8 mouse cellular contexts compared by ENCODE assay signal in the genomic region with DNA sequence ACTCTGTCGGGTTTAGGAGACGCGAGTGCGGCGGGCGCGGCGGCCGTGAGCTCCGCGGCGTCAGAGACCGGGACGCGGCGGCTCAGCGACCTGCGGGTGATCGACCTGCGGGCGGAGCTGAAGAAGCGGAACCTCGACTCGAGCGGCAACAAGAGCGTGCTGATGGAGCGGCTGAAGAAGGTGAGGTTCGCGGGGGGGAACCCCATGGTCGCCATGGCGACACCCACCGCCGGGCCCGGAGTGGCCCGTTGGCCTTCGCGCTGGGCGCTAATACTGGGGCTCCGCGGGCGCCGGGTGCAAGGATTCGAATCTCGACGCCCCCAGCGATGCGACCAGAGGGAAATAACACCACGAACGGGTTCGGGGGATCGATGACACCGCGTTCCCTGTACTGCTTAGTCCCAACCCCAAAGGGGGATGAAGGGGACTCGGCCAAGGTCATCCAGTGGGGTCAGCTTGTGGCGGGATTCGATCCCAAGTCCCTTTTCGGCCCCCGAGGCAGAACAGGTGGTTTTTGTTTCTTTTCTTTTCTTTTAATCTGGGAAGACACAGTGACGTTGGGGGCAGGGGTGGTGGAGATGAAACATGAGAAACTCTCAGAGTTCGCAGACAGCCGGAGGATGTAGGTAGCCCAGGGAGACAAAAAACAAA. TPM values are rescaled to one million over a fixed set of nuclear protein-coding genes. Genes with fewer than 3 reads are reported as not detected.
A peak's percentile ranks its signal among the peaks of the same experiment; 100 is the strongest.
DNase-seq lines count a peak whose midpoint lies in the region; ATAC-seq and TF ChIP-seq lines count a peak whose summit lies in the region.

No protein-coding gene starts in this region.

- TF ChIP-seq EP300 in liver, postnatal 0 days (IDR thresholded peaks at IDR 0.05; ENCODE audit: low read depth): no peak

- peak overlapping the region; percentile 95 for H3K27ac ChIP-seq in forebrain, embryonic 15.5 days (replicated peaks)
- H3K27ac ChIP-seq in hindbrain, postnatal 0 days: peak overlapping the region; percentile 98
- H3K27ac ChIP-seq in liver, postnatal 0 days (ENCODE audit: low read depth): peak overlapping the region; percentile 99
- peak overlapping the region; percentile 59 for H3K27ac ChIP-seq in neural tube, embryonic 12.5 days

- ATAC-seq in forebrain, embryonic 15.5 days (replicated peaks): peak; percentile 32
- peak; percentile 19 for ATAC-seq in hindbrain, postnatal 0 days
- ATAC-seq in liver, postnatal 0 days: peak; percentile 6
- peak; percentile 19 for ATAC-seq in neural tube, embryonic 12.5 days (ENCODE audit: low FRiP score, low read depth)

- peak overlapping the region; percentile 84 for H3K9ac ChIP-seq in forebrain, embryonic 15.5 days (replicated peaks)
- peak overlapping the region; percentile 93 for H3K9ac ChIP-seq in hindbrain, postnatal 0 days (replicated peaks; ENCODE audit: low read length)
- peak overlapping the region; percentile 94 for H3K9ac ChIP-seq in liver, postnatal 0 days (replicated peaks)
- H3K9ac ChIP-seq in neural tube, embryonic 12.5 days: peak overlapping the region; percentile 84

- no peaks in the 10 kb centered on the region for H3K27me3 ChIP-seq in forebrain, embryonic 15.5 days
- H3K27me3 ChIP-seq in hindbrain, postnatal 0 days (ENCODE audit: insufficient read depth, low read length): no peaks in the 10 kb centered on the region
- H3K27me3 ChIP-seq in liver, postnatal 0 days (ENCODE audit: insufficient read depth, low read length): no peaks in the 10 kb centered on the region
- H3K27me3 ChIP-seq in neural tube, embryonic 12.5 days (replicated peaks): no peaks in the 10 kb centered on the region

- H3K4me3 ChIP-seq in forebrain, embryonic 15.5 days: peak overlapping the region; percentile 98
- peak overlapping the region; percentile 91 for H3K4me3 ChIP-seq in hindbrain, postnatal 0 days (ENCODE audit: low read length)
- peak overlapping the region; percentile 84 for H3K4me3 ChIP-seq in liver, postnatal 0 days (ENCODE audit: low read depth, low read length)
- H3K4me3 ChIP-seq in neural tube, embryonic 12.5 days: peak overlapping the region; percentile 89

- no peaks in the 10 kb centered on the region for H3K9me3 ChIP-seq in forebrain, embryonic 15.5 days
- no peaks in the 10 kb centered on the region for H3K9me3 ChIP-seq in hindbrain, postnatal 0 days (ENCODE audit: low read length)
- H3K9me3 ChIP-seq in liver, postnatal 0 days (ENCODE audit: low read length): no peaks in the 10 kb centered on the region
- no peaks in the 10 kb centered on the region for H3K9me3 ChIP-seq in neural tube, embryonic 12.5 days

- H3K4me1 ChIP-seq in forebrain, embryonic 15.5 days: peaks cover 64% of the 10 kb centered on the region
- H3K4me1 ChIP-seq in hindbrain, postnatal 0 days (ENCODE audit: insufficient read depth, low read length): peaks cover 18% of the 10 kb centered on the region
- H3K4me1 ChIP-seq in liver, postnatal 0 days (ENCODE audit: insufficient read depth): peaks cover 32% of the 10 kb centered on the region
- H3K4me1 ChIP-seq in neural tube, embryonic 12.5 days: peaks cover 57% of the 10 kb centered on the region

- TF ChIP-seq CTCF in hindbrain, postnatal 0 days (IDR thresholded peaks at IDR 0.05; ENCODE audit: low read depth): no peak
- no peak for TF ChIP-seq CTCF in liver, postnatal 0 days (IDR thresholded peaks at IDR 0.05; ENCODE audit: low read depth)

- peaks cover 52% of the 10 kb centered on the region for H3K36me3 ChIP-seq in forebrain, embryonic 15.5 days
- H3K36me3 ChIP-seq in hindbrain, postnatal 0 days (ENCODE audit: insufficient read depth, low read length): peaks cover 33% of the 10 kb centered on the region
- peaks cover 63% of the 10 kb centered on the region for H3K36me3 ChIP-seq in liver, postnatal 0 days (replicated peaks; ENCODE audit: insufficient read depth, low read length)
- H3K36me3 ChIP-seq in neural tube, embryonic 12.5 days: peaks cover 68% of the 10 kb centered on the region

- WGBS in forebrain, embryonic 15.5 days: under 1% methylated on average over 61 of the region's 61 CpGs
- under 1% methylated on average over 61 of the region's 61 CpGs for WGBS in hindbrain, postnatal 0 days
- under 1% methylated on average over 61 of the region's 61 CpGs for WGBS in liver, postnatal 0 days (ENCODE audit: insufficient replicate concordance)
- under 1% methylated on average over 61 of the region's 61 CpGs for WGBS in neural tube, embryonic 12.5 days

- peak; percentile 18 for DNase-seq in layer of hippocampus, adult 9-10 months (ENCODE audit: low spot score)
- no peak for DNase-seq in layer of hippocampus, adult 18-20 months (ENCODE audit: low spot score in 2 of 2)
- peak; percentile 52 to 63 for DNase-seq in adrenal gland, postnatal 36 days
- peak; percentile 63 for DNase-seq in hindbrain, postnatal 0 days (ENCODE audit: low spot score)
- DNase-seq in liver, postnatal 0 days: peak; percentile 73
- peak; percentile 36 for DNase-seq in yolk sac, embryonic 10.5 days (ENCODE audit: low spot score)

- peak overlapping the region; percentile 88 for H3K4me2 ChIP-seq in forebrain, embryonic 15.5 days (replicated peaks)
- H3K4me2 ChIP-seq in hindbrain, postnatal 0 days (ENCODE audit: low read depth, low read length): peak overlapping the region; percentile 77
- H3K4me2 ChIP-seq in liver, postnatal 0 days (ENCODE audit: low read depth, low read length): peak overlapping the region; percentile 75
- peak overlapping the region; percentile 85 for H3K4me2 ChIP-seq in neural tube, embryonic 12.5 days (replicated peaks)

RNA-seq across cellular contexts. Expression of a gene that starts 0.7 kb away (rescaled TPM):
- 100 to 1,000 TPM; 162 to 163 TPM for total RNA-seq in layer of hippocampus, adult 18-20 months (2021)
- 100 to 1,000 TPM; 103 to 122 TPM for total RNA-seq in adrenal gland, postnatal 36 days (2021)
- polyA plus RNA-seq in forebrain, embryonic 15.5 days (2015; fragmentation: Nextera tagmentation; extraction: Ambion mirVana): 125 and 132 TPM in 2 replicates
- 40.8 and 47.0 TPM in 2 replicates for total RNA-seq in hindbrain, postnatal 0 days (2014; rRNA removed)
- polyA plus RNA-seq in hindbrain, postnatal 0 days (2015; fragmentation: Nextera tagmentation; extraction: Ambion mirVana): 71.7 and 85.0 TPM in 2 replicates
- 27.0 and 28.4 TPM in 2 replicates for polyA plus RNA-seq in liver, postnatal 0 days (2015; fragmentation: Nextera tagmentation; extraction: Ambion mirVana)
- 140 and 162 TPM in 2 replicates for polyA plus RNA-seq in neural tube, embryonic 12.5 days (2016; fragmentation: Nextera tagmentation; extraction: Ambion mirVana)

RNA-seq across cellular contexts. Expression of a gene that starts 0.9 kb away (rescaled TPM):
- total RNA-seq in layer of hippocampus, adult 18-20 months (2021): 100 to 1,000 TPM; 116 to 133 TPM
- total RNA-seq in adrenal gland, postnatal 36 days (2021): 100 to 1,000 TPM; 103 to 126 TPM
- 76.1 and 84.7 TPM in 2 replicates for polyA plus RNA-seq in forebrain, embryonic 15.5 days (2015; fragmentation: Nextera tagmentation; extraction: Ambion mirVana)
- total RNA-seq in hindbrain, postnatal 0 days (2014; rRNA removed): 34.1 and 45.2 TPM in 2 replicates
- polyA plus RNA-seq in hindbrain, postnatal 0 days (2015; fragmentation: Nextera tagmentation; extraction: Ambion mirVana): 48.4 and 52.5 TPM in 2 replicates
- polyA plus RNA-seq in liver, postnatal 0 days (2015; fragmentation: Nextera tagmentation; extraction: Ambion mirVana): 19.7 and 23.1 TPM in 2 replicates
- 87.1 and 90.5 TPM in 2 replicates for polyA plus RNA-seq in neural tube, embryonic 12.5 days (2016; fragmentation: Nextera tagmentation; extraction: Ambion mirVana)

RNA-seq across cellular contexts. Expression of a gene that starts 24.3 kb away (rescaled TPM):
- 100 to 1,000 TPM; 143 to 147 TPM for total RNA-seq in layer of hippocampus, adult 18-20 months (2021)
- total RNA-seq in adrenal gland, postnatal 36 days (2021): 100 to 1,000 TPM; 293 to 327 TPM
- 194 and 210 TPM in 2 replicates for polyA plus RNA-seq in forebrain, embryonic 15.5 days (2015; fragmentation: Nextera tagmentation; extraction: Ambion mirVana)
- total RNA-seq in hindbrain, postnatal 0 days (2014; rRNA removed): 65.8 and 79.7 TPM in 2 replicates
- polyA plus RNA-seq in hindbrain, postnatal 0 days (2015; fragmentation: Nextera tagmentation; extraction: Ambion mirVana): 222 and 247 TPM in 2 replicates
- 259 and 260 TPM in 2 replicates for polyA plus RNA-seq in liver, postnatal 0 days (2015; fragmentation: Nextera tagmentation; extraction: Ambion mirVana)
- polyA plus RNA-seq in neural tube, embryonic 12.5 days (2016; fragmentation: Nextera tagmentation; extraction: Ambion mirVana): 192 and 202 TPM in 2 replicates

RNA-seq across cellular contexts. Expression of a gene that starts 27.9 kb away (rescaled TPM):
- total RNA-seq in layer of hippocampus, adult 18-20 months (2021): 100 to 1,000 TPM; 414 to 418 TPM
- 100 to 1,000 TPM; 804 to 953 TPM for total RNA-seq in adrenal gland, postnatal 36 days (2021)
- polyA plus RNA-seq in forebrain, embryonic 15.5 days (2015; fragmentation: Nextera tagmentation; extraction: Ambion mirVana): 1,126 and 1,235 TPM in 2 replicates
- 939 and 1,848 TPM in 2 replicates for total RNA-seq in hindbrain, postnatal 0 days (2014; rRNA removed)
- 1,254 and 1,260 TPM in 2 replicates for polyA plus RNA-seq in hindbrain, postnatal 0 days (2015; fragmentation: Nextera tagmentation; extraction: Ambion mirVana)
- polyA plus RNA-seq in liver, postnatal 0 days (2015; fragmentation: Nextera tagmentation; extraction: Ambion mirVana): 1,436 and 1,479 TPM in 2 replicates
- 1,187 and 1,201 TPM in 2 replicates for polyA plus RNA-seq in neural tube, embryonic 12.5 days (2016; fragmentation: Nextera tagmentation; extraction: Ambion mirVana)

RNA-seq across cellular contexts. Expression of a gene that starts 31.1 kb away (rescaled TPM):
- total RNA-seq in layer of hippocampus, adult 18-20 months (2021): 1 to 10 TPM; 2.6 to 4.0 TPM
- total RNA-seq in adrenal gland, postnatal 36 days (2021): 1 to 10 TPM in 1 of 2 experiments, under 1 TPM in 1; 0.95 to 1.6 TPM
- polyA plus RNA-seq in forebrain, embryonic 15.5 days (2015; fragmentation: Nextera tagmentation; extraction: Ambion mirVana): 1.5 TPM in 2 replicates
- total RNA-seq in hindbrain, postnatal 0 days (2014; rRNA removed): 0.10 and 0.54 TPM in 2 replicates
- 0.37 and 0.55 TPM in 2 replicates for polyA plus RNA-seq in hindbrain, postnatal 0 days (2015; fragmentation: Nextera tagmentation; extraction: Ambion mirVana)
- polyA plus RNA-seq in liver, postnatal 0 days (2015; fragmentation: Nextera tagmentation; extraction: Ambion mirVana): 0.08 TPM in 2 replicates
- 1.1 and 1.4 TPM in 2 replicates for polyA plus RNA-seq in neural tube, embryonic 12.5 days (2016; fragmentation: Nextera tagmentation; extraction: Ambion mirVana)

Comparison
In these comparisons a context has a peak if more than half of its experiments do, and no peak if none do; other contexts are left out.
1. DNase-seq: peak in layer of hippocampus, adult 9-10 months (single experiment), adrenal gland, postnatal 36 days (2 of 2), hindbrain, postnatal 0 days (single experiment), liver, postnatal 0 days (single experiment) and yolk sac, embryonic 10.5 days (single experiment); none in layer of hippocampus, adult 18-20 months (0 of 2).
2. Peak in every context shown above with its lines, with median percentiles within 50 percentile points of each other: ATAC-seq, H3K27ac ChIP-seq, H3K4me2 ChIP-seq, H3K4me3 ChIP-seq and H3K9ac ChIP-seq.